Mouse (Mus musculus) splenic B cell, adult 2 months (primary cell): ENCODE results near the gene Gucy1a1.

Source experiments
- DNase-seq: peaks from one replicate; pipeline ENCODE4 v3.0.0-alpha.2; 2011; ENCODE audit warnings: low read depth, low spot score
- H3K27me3 ChIP-seq: 2 replicates; pipeline ENCODE4 v1.6.1; 2012; ENCODE audit warnings: mild to moderate bottlenecking, low read length, moderate library complexity, mixed read lengths; ENCODE audit not compliant: control insufficient read depth, poor library complexity, insufficient read depth, severe bottlenecking
- H3K36me3 ChIP-seq: 2 replicates; pipeline ENCODE4 v1.6.1; 2012; ENCODE audit warnings: mild to moderate bottlenecking, low read length, moderate library complexity, mixed read lengths; ENCODE audit not compliant: control insufficient read depth, poor library complexity, insufficient read depth, severe bottlenecking

Gene Gucy1a1

DNA sequence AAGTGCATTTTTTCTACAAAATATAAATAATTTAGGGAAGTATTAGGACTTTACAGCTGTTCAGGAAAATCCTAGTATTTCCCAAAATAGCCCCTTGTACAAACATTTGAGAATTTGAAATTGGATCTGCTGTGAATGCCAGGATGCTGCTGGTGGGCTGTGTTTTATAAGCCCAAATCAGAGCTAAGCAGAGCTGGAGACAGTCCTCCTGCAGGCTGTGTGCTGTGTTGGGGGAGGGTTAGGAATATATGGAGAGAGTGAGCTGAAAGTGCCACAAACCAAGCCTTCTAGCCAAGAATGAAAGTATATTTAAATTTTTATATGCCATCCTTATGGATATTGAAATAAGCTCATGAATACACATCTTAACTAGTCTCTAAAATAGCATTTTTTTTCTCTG is 94.1 kb downstream of the Gucy1a1 start:
- DNase-seq, result no peak
- Histone ChIP-seq H3K36me3 (no peaks in the 10 kb centered on the region), H3K27me3 (no peaks in the 10 kb centered on the region)

DNA sequence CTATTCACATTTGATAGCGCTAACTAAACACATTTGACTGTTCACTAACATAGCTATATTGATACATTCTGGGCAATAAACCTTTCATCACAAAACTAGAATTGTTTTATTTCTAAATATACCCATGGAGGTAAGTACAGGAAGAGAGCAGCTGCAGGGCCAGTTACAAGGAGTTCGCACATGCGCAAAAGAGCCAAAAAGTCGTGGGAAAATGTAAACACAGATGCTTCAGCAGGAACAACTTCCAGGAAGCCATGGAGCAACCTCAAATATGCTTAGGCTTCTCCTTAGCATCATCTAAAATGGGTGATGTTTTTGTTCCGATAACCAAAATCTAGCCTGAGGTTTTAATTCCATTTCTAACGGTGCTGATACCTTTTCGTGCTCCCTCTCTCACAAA is 96.9 kb downstream of the Gucy1a1 start:
- DNase-seq, result no peak
- no peaks in the 10 kb centered on the region for H3K27me3 ChIP-seq
- H3K36me3 ChIP-seq, result no peaks in the 10 kb centered on the region

GRCm38 (mm10) chr3:82048078-82048477 is 97.5 kb downstream of the Gucy1a1 start:
- Histone ChIP-seq H3K27me3 (no peaks in the 10 kb centered on the region), H3K36me3 (no peaks in the 10 kb centered on the region)
- no peak for DNase-seq

GRCm38 (mm10) chr3:82047100-82047753 is 98.4 kb downstream of the Gucy1a1 start:
- no peak for DNase-seq
- Histone ChIP-seq H3K36me3 (no peaks in the 10 kb centered on the region), H3K27me3 (no peaks in the 10 kb centered on the region)

DNA sequence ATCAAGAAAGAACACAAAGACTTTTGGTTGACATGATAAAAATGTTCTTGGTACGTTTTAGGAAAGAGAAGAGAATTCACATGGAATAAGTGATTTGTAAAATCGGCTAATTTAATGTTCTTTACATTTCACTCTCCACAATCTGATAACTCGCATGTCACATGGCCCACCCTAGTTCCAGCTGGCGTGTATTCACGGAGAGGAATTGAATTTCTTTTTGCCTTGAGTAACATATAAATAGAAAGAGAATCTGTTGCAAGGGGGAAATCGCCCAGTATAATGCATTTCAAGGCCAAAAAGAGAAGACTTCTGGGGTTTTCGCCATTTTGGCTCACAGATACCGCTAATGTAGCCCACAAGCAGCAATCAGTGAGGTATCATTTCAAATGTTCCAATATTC is 99.5 kb downstream of the Gucy1a1 start:
- DNase-seq, result no peak
- H3K36me3 ChIP-seq, result no peaks in the 10 kb centered on the region
- H3K27me3 ChIP-seq, result no peaks in the 10 kb centered on the region

DNA sequence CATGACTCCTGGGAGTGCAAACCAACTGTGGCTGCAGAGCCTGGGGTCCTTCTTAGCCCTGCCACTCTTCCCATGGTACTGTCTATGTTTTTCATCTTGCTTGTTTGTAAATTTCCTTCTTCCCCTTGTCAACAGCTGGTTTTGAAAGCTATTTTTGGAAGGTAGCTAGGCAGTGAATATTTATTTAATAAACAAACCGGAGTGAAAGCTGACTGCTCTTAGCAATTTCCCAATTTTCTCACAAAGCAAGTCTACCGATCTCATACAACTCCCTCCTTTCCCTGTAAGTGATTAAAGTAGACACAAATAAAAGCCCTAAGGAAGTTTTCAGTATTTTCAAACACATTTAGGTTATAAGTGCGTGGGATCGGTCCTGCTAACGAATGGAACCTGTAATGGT is 100.7 kb downstream of the Gucy1a1 start:
- no peaks in the 10 kb centered on the region for H3K36me3 ChIP-seq
- no peak for DNase-seq
- H3K27me3 ChIP-seq, result no peaks in the 10 kb centered on the region

GRCm38 (mm10) chr3:82043676-82044075 is 101.9 kb downstream of the Gucy1a1 start:
- H3K36me3 ChIP-seq, result no peaks in the 10 kb centered on the region
- DNase-seq, result no peak
- no peaks in the 10 kb centered on the region for H3K27me3 ChIP-seq
